In the genomic region with DNA sequence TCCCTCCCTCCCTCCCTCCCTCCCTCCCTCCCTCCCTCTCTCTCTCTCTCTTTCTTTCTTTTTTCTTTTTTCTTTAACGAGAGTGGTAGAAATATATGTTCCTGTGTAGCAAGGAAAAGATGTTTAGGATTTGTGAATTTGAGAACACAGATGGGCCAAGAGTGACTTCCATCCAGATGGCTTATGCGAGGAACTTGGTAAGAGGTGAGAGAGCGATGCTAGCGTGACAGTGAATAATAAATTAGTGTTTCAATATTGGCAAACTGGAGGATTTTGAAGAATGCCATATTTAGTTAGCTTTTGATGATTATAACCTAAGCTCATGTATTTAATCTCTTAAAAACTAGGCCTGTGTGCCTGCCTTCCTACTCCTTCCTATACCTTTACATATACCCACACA, we compare ENCODE assay signal across 24 mouse cellular contexts.
"Had no signal": no experiment of that assay in that cellular context is flagged by ENCODE, and none has a peak within 500 bp of the region (broad histone marks: within the 10 kb centered on the region; RNA-seq: fewer than 3 reads in every experiment).

No protein-coding gene starts in this region.

- H3K27ac ChIP-seq: gastrocnemius, adult 2 months; heart, adult 2 months; heart, embryonic 13.5 days; heart, embryonic 15.5 days; hindbrain, embryonic 13.5 days; hindbrain, embryonic 15.5 days; hindbrain, postnatal 0 days; kidney, embryonic 15.5 days; kidney, postnatal 0 days; limb, embryonic 13.5 days; limb, embryonic 15.5 days; liver, embryonic 12.5 days; liver, embryonic 14.5 days had no signal

- H3K4me2 ChIP-seq: heart, embryonic 11.5 days; heart, embryonic 13.5 days; heart, embryonic 15.5 days; hindbrain, embryonic 13.5 days; hindbrain, embryonic 15.5 days; kidney, embryonic 15.5 days; limb, embryonic 13.5 days; limb, embryonic 15.5 days; liver, embryonic 12.5 days had no signal

- H3K27me3 ChIP-seq: heart, embryonic 13.5 days; heart, embryonic 15.5 days; hindbrain, embryonic 13.5 days; hindbrain, embryonic 15.5 days; kidney, embryonic 15.5 days; limb, embryonic 15.5 days; liver, embryonic 12.5 days had no signal

- DNase-seq: gastrocnemius, adult 2 months; gastrocnemius, postnatal 10 days; gastrocnemius, postnatal 36 days; heart, adult 2 months; heart, postnatal 14 days; heart, postnatal 36 days; kidney, adult 11 months; kidney, postnatal 14 days; kidney, postnatal 36 days; layer of hippocampus, postnatal 36 days; left cerebral cortex, postnatal 4 days had no signal

- H3K4me1 ChIP-seq: heart, embryonic 13.5 days; heart, embryonic 15.5 days; liver, embryonic 12.5 days had no signal

- H3K4me3 ChIP-seq: gastrocnemius, adult 2 months; heart, adult 2 months; heart, embryonic 13.5 days; heart, embryonic 15.5 days; hindbrain, embryonic 13.5 days; hindbrain, embryonic 15.5 days; kidney, embryonic 15.5 days; limb, embryonic 13.5 days; limb, embryonic 15.5 days; liver, embryonic 12.5 days had no signal

- H3K9ac ChIP-seq: heart, embryonic 13.5 days; heart, embryonic 15.5 days; hindbrain, embryonic 13.5 days; hindbrain, embryonic 15.5 days; kidney, embryonic 15.5 days; limb, embryonic 13.5 days; limb, embryonic 15.5 days; liver, embryonic 12.5 days; liver, embryonic 14.5 days had no signal

- H3K36me3 ChIP-seq: heart, embryonic 13.5 days; heart, embryonic 15.5 days; hindbrain, embryonic 13.5 days; hindbrain, embryonic 15.5 days; kidney, embryonic 15.5 days; limb, embryonic 13.5 days; limb, embryonic 15.5 days; liver, embryonic 12.5 days had no signal

- H3K9me3 ChIP-seq: heart, embryonic 15.5 days; hindbrain, embryonic 13.5 days; hindbrain, embryonic 15.5 days; kidney, embryonic 15.5 days; limb, embryonic 13.5 days; limb, embryonic 15.5 days; liver, embryonic 12.5 days had no signal

- ATAC-seq: hindbrain, postnatal 0 days; intestine, embryonic 16.5 days; liver, embryonic 12.5 days had no signal
